ENCODE assay signal across 8 mouse cellular contexts in the genomic region with DNA sequence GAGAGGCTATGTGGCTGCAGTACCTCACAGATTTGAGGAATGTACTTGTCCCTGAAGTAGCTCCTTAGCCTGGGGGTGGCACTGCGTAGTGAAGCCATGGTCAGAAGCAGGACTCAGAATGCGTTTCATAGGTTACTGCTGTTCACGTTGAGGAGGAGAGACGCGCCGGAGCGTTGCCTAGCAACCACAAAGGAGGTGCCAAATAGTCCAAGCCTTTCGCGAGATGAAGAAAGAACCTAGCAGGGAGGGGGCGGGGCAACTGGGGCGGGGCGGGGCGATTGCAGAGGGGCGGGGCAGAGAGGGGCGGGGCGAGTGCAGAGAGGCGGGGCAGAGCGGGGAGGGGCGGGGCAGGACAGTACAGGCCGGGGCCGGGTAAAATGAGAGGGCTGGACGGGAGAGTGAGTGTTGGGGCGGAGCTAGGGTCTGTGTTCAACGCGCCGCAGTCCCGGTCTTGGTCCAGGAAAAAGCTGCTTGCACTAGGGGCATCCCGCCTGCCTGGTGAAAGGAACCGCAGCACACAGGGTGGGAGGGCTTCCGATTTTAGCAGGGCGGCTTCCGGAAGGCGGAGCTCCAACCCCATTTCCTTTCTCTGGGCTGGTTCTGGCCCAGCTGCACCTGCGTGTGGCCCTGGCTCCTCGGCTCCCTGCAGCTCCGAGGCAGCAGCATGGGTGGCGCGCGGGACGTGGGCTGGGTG. TPM values are rescaled to one million over a fixed set of nuclear protein-coding genes. Genes with fewer than 3 reads are reported as not detected.
DNase-seq lines count a peak whose midpoint lies in the region; ATAC-seq and TF ChIP-seq lines count a peak whose summit lies in the region.

A gene (minus strand): TSS at position 196 of the 694 bp plus-strand sequence.
A gene (plus strand): TSS at position 375 of the 694 bp plus-strand sequence.

- H3K27ac ChIP-seq in CH12.LX (ENCODE audit: insufficient read depth, low read depth) = peak within 1 kb of the TSS; percentile 58
- peak within 1 kb of the TSS; percentile 90 for H3K27ac ChIP-seq in forebrain, embryonic 11.5 days (ENCODE audit: low read depth, low read length)
- H3K27ac ChIP-seq in heart, postnatal 0 days (ENCODE audit: low read depth) = peak within 1 kb of the TSS; percentile 72
- H3K27ac ChIP-seq in liver, embryonic 16.5 days (ENCODE audit: low read length) = peak within 1 kb of the TSS; percentile 76
- H3K27ac ChIP-seq in neural tube, embryonic 13.5 days (replicated peaks) = peak within 1 kb of the TSS; percentile 92
- H3K27ac ChIP-seq in testis, adult 2 months (ENCODE audit: control insufficient read depth, insufficient read depth, low read depth, low read length) = peak within 1 kb of the TSS; percentile 75

- peak; percentile 82 for TF ChIP-seq POLR2A in CH12.LX (IDR thresholded peaks at IDR 0.05; ENCODE audit: low read depth, low read length)
- peak; percentile 85; the same call in 1 of the 2 replicates for TF ChIP-seq POLR2A in testis, adult 2 months (IDR thresholded peaks at IDR 0.05; ENCODE audit: control insufficient read depth, low read depth, low read length)

- peak; percentile 91 for DNase-seq in CH12.LX (ENCODE audit: extremely low read depth)
- peak; percentile 76 for DNase-seq in c-Kit-positive CD71-positive TER-119-negative erythroid progenitor cells, embryonic 14.5 days (ENCODE audit: low read depth)
- DNase-seq in forebrain, embryonic 11.5 days (ENCODE audit: low spot score) = peak; percentile 95
- peak; percentile 93 for DNase-seq in heart, postnatal 0 days (ENCODE audit: low spot score)
- DNase-seq in kidney, postnatal 4 days = peak; percentile 91 to 94

- peak within 1 kb of the TSS; percentile 74 for H3K9ac ChIP-seq in CH12.LX (ENCODE audit: insufficient read depth, low read depth)
- peak within 1 kb of the TSS; percentile 91 for H3K9ac ChIP-seq in forebrain, embryonic 11.5 days (ENCODE audit: low read length)
- H3K9ac ChIP-seq in heart, postnatal 0 days (replicated peaks; ENCODE audit: low read depth, low read length) = peak within 1 kb of the TSS; percentile 85
- H3K9ac ChIP-seq in liver, embryonic 16.5 days (ENCODE audit: low read depth, low read length) = peak within 1 kb of the TSS; percentile 79
- H3K9ac ChIP-seq in neural tube, embryonic 13.5 days = peak within 1 kb of the TSS; percentile 90

- peak within 1 kb of the TSS; percentile 73 to 92 (median 84) for H3K4me3 ChIP-seq in CH12.LX (replicated peaks in 1 of 3; ENCODE audit: low read depth in 2 of 3, low read length in 2 of 3, poor library complexity in 1 of 3)
- H3K4me3 ChIP-seq in forebrain, embryonic 11.5 days (ENCODE audit: low read depth, low read length) = peak within 1 kb of the TSS; percentile 84
- H3K4me3 ChIP-seq in heart, postnatal 0 days (ENCODE audit: low read depth, low read length) = peak within 1 kb of the TSS; percentile 77
- H3K4me3 ChIP-seq in liver, embryonic 16.5 days (ENCODE audit: low read depth, low read length) = peak within 1 kb of the TSS; percentile 77
- H3K4me3 ChIP-seq in neural tube, embryonic 13.5 days = peak within 1 kb of the TSS; percentile 79
- H3K4me3 ChIP-seq in testis, adult 2 months (ENCODE audit: control insufficient read depth, low read depth, low read length) = peak within 1 kb of the TSS; percentile 95

- no peak for TF ChIP-seq CTCF in CH12.LX (conservative IDR thresholded peaks at IDR 0.05 in 1 of 2, IDR thresholded peaks at IDR 0.05 in 1 of 2; ENCODE audit: low read depth in 2 of 2, low read length in 2 of 2)
- TF ChIP-seq CTCF in heart, postnatal 0 days (IDR thresholded peaks at IDR 0.05; ENCODE audit: low read depth) = no peak
- TF ChIP-seq CTCF in testis, adult 2 months (IDR thresholded peaks at IDR 0.05; ENCODE audit: control insufficient read depth, insufficient read depth, insufficient replicate concordance, low read depth, low read length) = no peak

- WGBS in forebrain, embryonic 11.5 days = 1% methylated on average over 39 of the region's 40 CpGs
- under 1% methylated on average over 35 of the region's 40 CpGs for WGBS in heart, postnatal 0 days
- WGBS in liver, embryonic 16.5 days (ENCODE audit: insufficient replicate concordance) = under 1% methylated on average over 40 of the region's 40 CpGs
- WGBS in neural tube, embryonic 13.5 days = 1% methylated on average over 34 of the region's 40 CpGs

- H3K4me1 ChIP-seq in CH12.LX (ENCODE audit: control insufficient read depth in 1 of 2, insufficient read depth in 2 of 2) = peaks cover 4 to 36% of the 10 kb centered on the region in 2 experiments
- H3K4me1 ChIP-seq in forebrain, embryonic 11.5 days (replicated peaks; ENCODE audit: control insufficient read depth, insufficient read depth, low read length) = no peaks in the 10 kb centered on the region
- H3K4me1 ChIP-seq in heart, postnatal 0 days (ENCODE audit: control insufficient read depth, insufficient read depth) = peaks cover 13% of the 10 kb centered on the region
- H3K4me1 ChIP-seq in liver, embryonic 16.5 days (ENCODE audit: control insufficient read depth, low read depth, low read length) = peaks cover 13% of the 10 kb centered on the region
- peaks cover 25% of the 10 kb centered on the region for H3K4me1 ChIP-seq in neural tube, embryonic 13.5 days (replicated peaks)
- peaks cover 9% of the 10 kb centered on the region for H3K4me1 ChIP-seq in testis, adult 2 months (ENCODE audit: control insufficient read depth, insufficient read depth, low read length)

- dilution Hi-C loops in CH12.LX (cut with MboI; ENCODE audit: extremely low pct_ligation_motif_present, extremely low pct_unique_long_range_greater_than_20kb, low sequenced_read_pairs) = no loop called here

- no peak for TF ChIP-seq RAD21 in CH12.LX (IDR thresholded peaks at IDR 0.05; ENCODE audit: low read depth, low read length)

- peaks cover 21 to 23% of the 10 kb centered on the region in 2 experiments for H3K36me3 ChIP-seq in CH12.LX (replicated peaks in 1 of 2; ENCODE audit: control insufficient read depth in 1 of 2, insufficient read depth in 1 of 2, low read length in 1 of 2)
- peaks cover 5% of the 10 kb centered on the region; the same call in 1 of the 2 replicates for H3K36me3 ChIP-seq in forebrain, embryonic 11.5 days (ENCODE audit: control insufficient read depth, insufficient read depth, low read length)
- H3K36me3 ChIP-seq in heart, postnatal 0 days (replicated peaks; ENCODE audit: control insufficient read depth, insufficient read depth, low read length) = peaks cover 25% of the 10 kb centered on the region
- H3K36me3 ChIP-seq in liver, embryonic 16.5 days (ENCODE audit: control insufficient read depth, insufficient read depth) = no peaks in the 10 kb centered on the region; the same call in 1 of the 2 replicates
- H3K36me3 ChIP-seq in neural tube, embryonic 13.5 days = peaks cover 25% of the 10 kb centered on the region
- no peaks in the 10 kb centered on the region for H3K36me3 ChIP-seq in testis, adult 2 months (ENCODE audit: control insufficient read depth, insufficient read depth, low read length)

- in situ Hi-C loops in CH12.LX (cut with MboI; ENCODE audit: low pct_ligation_motif_present, low pct_unique_long_range_greater_than_20kb, low sequenced_read_pairs) = loop anchor here (10.0 kb wide), 1 partner anchor 361 kb away; no protein-coding TSS in a partner anchor

- H3K79me2 ChIP-seq in CH12.LX (replicated peaks; ENCODE audit: control insufficient read depth, extremely low read depth, insufficient read depth, poor library complexity, severe bottlenecking) = no peaks in the 10 kb centered on the region; the same call in 1 of the 2 replicates

- peak; percentile 99 for ATAC-seq in forebrain, embryonic 11.5 days (replicated peaks; ENCODE audit: low FRiP score)
- peak; percentile 94 for ATAC-seq in heart, postnatal 0 days (ENCODE audit: insufficient read depth, low read depth)
- ATAC-seq in liver, embryonic 16.5 days (ENCODE audit: low read depth) = peak; percentile 94
- ATAC-seq in neural tube, embryonic 13.5 days (ENCODE audit: low read depth) = peak; percentile 96

- H3K4me2 ChIP-seq in CH12.LX (ENCODE audit: insufficient read depth, low read depth, poor library complexity, severe bottlenecking) = peak within 1 kb of the TSS; percentile 74
- peak within 1 kb of the TSS; percentile 81 for H3K4me2 ChIP-seq in forebrain, embryonic 11.5 days (ENCODE audit: low read depth, low read length, severe bottlenecking)
- peak within 1 kb of the TSS; percentile 96 for H3K4me2 ChIP-seq in heart, postnatal 0 days (ENCODE audit: low read depth, low read length)
- peak within 1 kb of the TSS; percentile 80 for H3K4me2 ChIP-seq in liver, embryonic 16.5 days (ENCODE audit: low read depth, low read length)
- peak within 1 kb of the TSS; percentile 84 for H3K4me2 ChIP-seq in neural tube, embryonic 13.5 days

- H3K9me3 ChIP-seq in CH12.LX (replicated peaks; ENCODE audit: low read length) = no peaks in the 10 kb centered on the region
- no peaks in the 10 kb centered on the region for H3K9me3 ChIP-seq in forebrain, embryonic 11.5 days (ENCODE audit: control insufficient read depth, low read length)
- H3K9me3 ChIP-seq in heart, postnatal 0 days (replicated peaks; ENCODE audit: control insufficient read depth, low read length) = no peaks in the 10 kb centered on the region
- H3K9me3 ChIP-seq in liver, embryonic 16.5 days (replicated peaks; ENCODE audit: control insufficient read depth, low read length) = no peaks in the 10 kb centered on the region
- no peaks in the 10 kb centered on the region for H3K9me3 ChIP-seq in neural tube, embryonic 13.5 days

- no peak for TF ChIP-seq EP300 in CH12.LX (IDR thresholded peaks at IDR 0.05; ENCODE audit: low read length)
- no peak for TF ChIP-seq EP300 in heart, postnatal 0 days (IDR thresholded peaks at IDR 0.05; ENCODE audit: low read depth)

- H3K27me3 ChIP-seq in CH12.LX (replicated peaks) = peaks cover 18% of the 10 kb centered on the region
- no peaks in the 10 kb centered on the region for H3K27me3 ChIP-seq in forebrain, embryonic 11.5 days (ENCODE audit: control insufficient read depth, insufficient read depth, low read length)
- no peaks in the 10 kb centered on the region for H3K27me3 ChIP-seq in heart, postnatal 0 days (ENCODE audit: control insufficient read depth, insufficient read depth, low read length)
- H3K27me3 ChIP-seq in liver, embryonic 16.5 days (ENCODE audit: control insufficient read depth, insufficient read depth, low read depth, low read length) = peaks cover 2% of the 10 kb centered on the region
- H3K27me3 ChIP-seq in neural tube, embryonic 13.5 days = peaks cover 4% of the 10 kb centered on the region; the same call in 1 of the 2 replicates
- no peaks in the 10 kb centered on the region for H3K27me3 ChIP-seq in testis, adult 2 months (ENCODE audit: control insufficient read depth, insufficient read depth, low read length)

RNA-seq across cellular contexts. Expression of the first gene that starts in this region (rescaled TPM):
- total RNA-seq in CH12.LX (2012; rRNA removed) (0.29 and 0.30 TPM in 2 replicates), CH12.LX (2014; rRNA removed) (0.19 TPM in 1 of 2 replicates, not detected in the other)
- polyA plus RNA-seq in CH12.LX (2012; ENCODE audit: insufficient read length, low read depth) = 0.14 TPM in 1 of 2 replicates, not detected in the other
- 0.15 TPM in 1 of 2 replicates, not detected in the other for polyA plus RNA-seq in forebrain, embryonic 11.5 days (2014; fragmentation: Nextera tagmentation; extraction: Ambion mirVana)
- total RNA-seq in heart, postnatal 0 days (2014; rRNA removed; ENCODE audit: low replicate concordance) = not detected in 2 replicates
- polyA plus RNA-seq in heart, postnatal 0 days (2015; fragmentation: Nextera tagmentation; extraction: Ambion mirVana) = 0.15 and 0.26 TPM in 2 replicates
- 0.04 and 0.11 TPM in 2 replicates for polyA plus RNA-seq in liver, embryonic 16.5 days (2015; fragmentation: Nextera tagmentation; extraction: Ambion mirVana)
- polyA plus RNA-seq in neural tube, embryonic 13.5 days (2015; fragmentation: Nextera tagmentation; extraction: Ambion mirVana) = 0.30 and 0.39 TPM in 2 replicates
- polyA plus RNA-seq in testis, adult 2 months (2012; rRNA removed) = 84.2 and 92.2 TPM in 2 replicates

RNA-seq across cellular contexts. Expression of the second gene that starts in this region (rescaled TPM):
- 36.5 and 39.1 TPM in 2 replicates for total RNA-seq in CH12.LX (2012; rRNA removed)
- 71.9 and 74.7 TPM in 2 replicates for total RNA-seq in CH12.LX (2014; rRNA removed)
- polyA plus RNA-seq in CH12.LX (2012; ENCODE audit: insufficient read length, low read depth) = 46.0 and 47.3 TPM in 2 replicates
- polyA plus RNA-seq in forebrain, embryonic 11.5 days (2014; fragmentation: Nextera tagmentation; extraction: Ambion mirVana) = 93.1 and 93.2 TPM in 2 replicates
- 24.1 and 33.0 TPM in 2 replicates for total RNA-seq in heart, postnatal 0 days (2014; rRNA removed; ENCODE audit: low replicate concordance)
- polyA plus RNA-seq in heart, postnatal 0 days (2015; fragmentation: Nextera tagmentation; extraction: Ambion mirVana) = 12.2 and 13.3 TPM in 2 replicates
- polyA plus RNA-seq in liver, embryonic 16.5 days (2015; fragmentation: Nextera tagmentation; extraction: Ambion mirVana) = 6.0 and 6.3 TPM in 2 replicates
- 57.4 and 57.8 TPM in 2 replicates for polyA plus RNA-seq in neural tube, embryonic 13.5 days (2015; fragmentation: Nextera tagmentation; extraction: Ambion mirVana)
- polyA plus RNA-seq in testis, adult 2 months (2012; rRNA removed) = 8.9 and 9.3 TPM in 2 replicates

Comparison
In these comparisons a context has a peak if more than half of its experiments do, and no peak if none do; other contexts are left out.
1. Peak in every context shown above with its lines: DNase-seq, ATAC-seq, H3K4me3 ChIP-seq and H3K27ac ChIP-seq.
2. RNA of the first gene that starts in this region (polyA plus RNA-seq): 84.2 to 92.2 TPM in testis, adult 2 months; 0.30 to 0.39 TPM in neural tube, embryonic 13.5 days, 0.15 to 0.26 TPM in heart, postnatal 0 days, 0.15 TPM in forebrain, embryonic 11.5 days, 0.14 TPM in CH12.LX and 0.04 to 0.11 TPM in liver, embryonic 16.5 days; every median in the first group is over 10 times any median in the second.